Mouse (Mus musculus) macrophage (primary cell): ENCODE data around the gene Rhbdl1. TPM values are rescaled to one million over a fixed set of nuclear protein-coding genes. Genes with fewer than 3 reads are reported as not detected.
"Not testable (repeated sequence)": the region's sequence is repeated elsewhere in the genome, so short reads cannot be mapped to it uniquely, and the experiment has no call there.

Experiments
- H3K27ac ChIP-seq: fragments of 350-480 bp; formaldehyde crosslinking; 2 replicates; pipeline ENCODE4 v1.9.0; 2021
- H3K36me3 ChIP-seq: fragments of 350-480 bp; formaldehyde crosslinking; 2 replicates; pipeline ENCODE4 v1.9.0; 2021; ENCODE audit errors: inconsistent target
- H3K4me3 ChIP-seq: fragments of 350-480 bp; formaldehyde crosslinking; 2 replicates; pipeline ENCODE4 v1.9.0; 2021; ENCODE audit errors: inconsistent target
- H3K79me2 ChIP-seq: fragments of 350-480 bp; formaldehyde crosslinking; 2 replicates; pipeline ENCODE4 v1.9.0; 2021; ENCODE audit errors: inconsistent target
- whole genome bisulfite sequencing: methylation state at CpG from one replicate; pipeline ENCODE4 v1.1.7; 2026; ENCODE audit warnings: inconsistent platforms; ENCODE audit not compliant: missing documents; 5-methylcytosine and 5-hydroxymethylcytosine counted together
- polyA plus RNA-seq: library from polyadenylated mRNA; stranded (reverse); fragments of 250-400 nt; gene quantifications from 3 replicates; pipeline ENCODE4 v1.2.4, GENCODE M21; 2018; ENCODE audit warnings: inconsistent platforms

Gene Rhbdl1
- polyA plus RNA-seq, 1 experiment from 2014 or later = 0.16 TPM

DNA sequence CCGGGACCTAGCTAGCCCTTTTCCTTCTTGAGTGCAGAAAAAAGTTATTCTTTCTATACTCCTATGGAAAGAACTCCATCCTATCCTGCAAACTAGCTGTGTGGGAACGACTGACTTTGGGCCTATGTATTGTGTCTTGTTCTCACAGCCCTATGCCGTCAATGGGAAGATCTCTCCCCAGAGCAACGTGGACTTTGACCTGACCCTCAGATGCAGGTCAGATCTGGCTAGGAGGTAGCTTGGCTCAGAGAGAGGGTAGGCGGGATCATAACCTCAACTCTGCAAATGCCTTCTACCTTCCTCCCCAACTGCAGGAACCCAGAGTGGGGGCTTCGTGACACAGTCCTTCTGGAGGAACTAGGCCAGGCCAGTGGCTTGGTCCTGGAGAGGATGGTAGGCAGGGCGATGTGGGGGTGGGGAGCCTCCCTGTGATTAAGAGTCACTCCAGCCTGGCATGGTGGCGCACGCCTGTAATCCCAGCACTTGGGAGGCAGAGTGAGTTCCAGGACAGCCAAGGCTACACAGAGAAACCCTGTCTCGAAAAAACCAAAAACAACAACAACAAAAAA, 39.3 kb upstream of the Rhbdl1 start:
- Histone ChIP-seq H3K27ac (no peak overlapping the region), H3K4me3 (no peak overlapping the region), H3K36me3 (no peaks in the 10 kb centered on the region), H3K79me2 (no peaks in the 10 kb centered on the region)
- 87% methylated on average over 10 of the region's 10 CpGs for WGBS

DNA sequence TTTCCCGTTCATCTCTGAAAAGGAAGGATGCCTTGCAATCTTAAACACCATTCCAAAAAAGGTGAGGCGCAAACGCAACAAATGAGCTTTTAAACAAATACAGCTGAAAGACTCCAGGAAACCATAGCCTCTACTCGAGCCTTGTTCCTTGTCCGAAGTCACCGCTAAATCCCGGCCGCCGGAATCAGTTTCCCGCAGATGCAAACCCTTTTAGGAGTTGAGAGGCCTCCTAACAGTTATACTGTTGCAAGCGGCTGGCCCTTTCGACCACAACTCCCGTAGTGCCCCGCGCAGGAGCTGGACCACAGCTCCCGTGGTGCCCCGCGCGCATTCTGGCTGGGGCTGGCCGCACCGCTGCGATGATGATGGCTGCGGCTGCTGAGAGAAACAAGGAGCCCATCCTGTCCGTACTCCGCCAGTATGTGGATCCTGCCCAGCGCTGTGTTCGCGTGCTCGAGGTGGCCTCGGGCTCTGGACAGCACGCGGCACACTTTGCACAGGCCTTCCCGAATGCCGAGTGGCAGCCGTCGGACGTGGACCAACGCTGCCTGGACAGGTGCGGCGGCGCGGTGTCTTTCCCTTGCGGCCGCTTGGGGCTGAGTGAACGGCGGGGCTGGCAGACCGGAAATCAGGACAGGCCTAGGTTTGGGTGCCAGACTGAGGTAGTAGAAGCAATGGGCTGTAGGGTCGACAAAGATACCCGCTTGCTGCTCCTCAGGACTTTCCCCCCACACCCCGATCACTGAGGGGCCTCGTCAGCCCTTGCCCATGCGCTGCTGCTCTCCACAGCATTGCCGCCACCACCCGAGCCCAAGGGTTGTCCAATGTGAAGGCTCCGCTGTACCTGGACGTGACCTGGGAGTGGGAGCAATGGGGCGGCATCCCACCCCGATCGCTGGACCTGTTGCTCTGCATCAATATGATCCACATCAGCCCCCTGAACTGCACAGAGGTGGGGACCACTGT, 38.4 kb upstream of the Rhbdl1 start:
- Histone ChIP-seq H3K36me3 (no peaks in the 10 kb centered on the region), H3K4me3 (peak overlapping the region; percentile 46), H3K79me2 (no peaks in the 10 kb centered on the region), H3K27ac (peak overlapping the region; percentile 31; the same call in 1 of the 2 replicates)
- 2% methylated on average over 59 of the region's 59 CpGs for WGBS

DNA sequence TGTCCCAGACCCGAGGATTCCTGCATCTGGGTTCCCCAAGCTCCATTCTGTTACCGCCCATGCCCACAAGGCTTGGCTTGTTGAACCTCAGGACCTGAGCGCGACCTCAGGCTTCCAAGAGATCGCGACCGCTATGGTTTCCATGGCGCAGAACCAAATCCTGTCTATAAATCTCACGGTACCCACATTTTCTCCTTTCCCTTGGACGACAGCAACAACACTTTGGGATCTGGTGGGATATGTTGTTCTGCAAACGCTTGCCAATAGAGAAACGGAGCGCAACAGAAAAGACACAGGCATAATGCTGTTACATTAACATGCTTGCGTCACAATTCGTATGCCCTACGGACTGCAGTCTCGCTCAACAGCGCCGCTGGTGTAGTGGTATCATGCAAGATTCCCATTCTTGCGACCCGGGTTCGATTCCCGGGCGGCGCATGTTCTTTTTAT, 37.7 kb upstream of the Rhbdl1 start, which contains the start of gene Mettl26:
Gene Mettl26, plus strand, starts transcription at position 354 of the 450 bp plus-strand sequence.
- H3K36me3 ChIP-seq = no peaks in the 10 kb centered on the region
- no peaks in the 10 kb centered on the region for H3K79me2 ChIP-seq
- under 1% methylated on average over 25 of the region's 25 CpGs for WGBS

DNA sequence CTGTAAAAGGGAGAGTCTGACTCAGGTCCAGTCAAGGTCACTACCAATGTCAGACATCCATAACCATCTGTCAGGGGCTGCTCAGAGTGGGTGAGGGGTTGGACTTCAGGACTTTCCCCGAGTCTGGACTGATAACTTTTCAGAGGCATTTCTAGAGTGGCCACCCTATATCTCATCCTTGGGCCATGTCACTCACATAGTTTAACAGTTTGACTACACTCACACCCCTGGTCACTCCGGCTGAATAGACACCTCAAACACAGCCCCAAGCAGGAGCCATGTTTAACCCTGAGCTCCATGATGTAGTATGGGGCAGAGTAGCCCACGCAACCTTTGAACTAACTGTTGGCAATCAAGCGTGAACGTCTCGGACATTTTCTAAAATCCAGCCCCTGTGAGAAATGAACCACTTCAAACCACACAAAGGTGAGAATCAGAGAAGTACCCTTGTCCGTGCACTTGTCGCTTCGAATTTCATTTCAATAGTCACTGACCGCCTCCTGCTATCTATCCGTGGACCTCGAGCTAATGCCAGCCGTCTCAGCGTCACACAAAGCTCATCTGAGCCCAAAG, 37.1 kb upstream of the Rhbdl1 start:
- Histone ChIP-seq H3K79me2 (no peaks in the 10 kb centered on the region), H3K4me3 (peak overlapping the region; percentile 46), H3K36me3 (no peaks in the 10 kb centered on the region), H3K27ac (peak overlapping the region; percentile 31)
- WGBS = 16% methylated on average over 14 of the region's 14 CpGs

More for the DNA sequence above, 37.7 kb upstream of the Rhbdl1 start, which contains the start of gene Mettl26:
- Histone ChIP-seq H3K27ac (peak within 1 kb of the TSS; percentile 31), H3K4me3 (peak within 1 kb of the TSS; percentile 46)

DNA sequence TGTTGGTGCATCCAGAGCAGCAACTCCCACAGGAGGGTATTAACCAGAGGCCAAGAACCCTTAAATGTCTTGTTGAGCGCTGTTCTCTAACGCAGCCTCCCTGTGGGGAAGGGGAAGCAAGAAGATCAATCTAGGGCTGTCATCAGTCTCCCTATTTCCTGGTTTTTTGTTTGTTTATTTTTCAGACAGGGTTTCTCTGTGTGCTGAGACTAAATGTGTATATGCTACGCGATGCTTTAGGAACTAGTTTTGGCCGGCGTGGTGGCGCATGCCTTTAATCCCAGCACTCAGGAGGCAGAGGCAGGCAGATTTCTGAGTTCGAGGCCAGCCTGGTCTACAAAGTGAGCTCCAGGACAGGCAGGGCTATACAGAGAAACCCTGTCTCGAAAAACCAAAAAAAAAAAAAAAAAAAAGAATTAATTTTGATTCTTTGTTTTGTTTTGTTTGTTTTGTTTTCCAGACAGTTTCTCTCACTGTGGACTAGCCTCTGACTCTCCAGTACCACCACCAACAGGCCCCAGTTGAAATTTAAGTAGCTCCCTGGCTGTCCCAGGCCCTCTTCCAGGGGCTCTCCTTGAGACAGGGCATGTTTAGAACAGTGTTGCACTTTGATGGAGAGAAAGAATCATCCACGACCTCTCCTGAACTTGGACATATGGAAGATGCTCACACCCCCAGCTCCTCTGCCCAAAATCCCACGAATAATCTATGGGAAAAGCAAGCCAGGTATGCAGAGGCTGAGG, 36.5 kb upstream of the Rhbdl1 start:
- 87% methylated on average over 8 of the region's 11 CpGs for WGBS
- Histone ChIP-seq H3K36me3 (no peaks in the 10 kb centered on the region), H3K4me3 (no peak overlapping the region), H3K79me2 (no peaks in the 10 kb centered on the region), H3K27ac (no peak overlapping the region)

DNA sequence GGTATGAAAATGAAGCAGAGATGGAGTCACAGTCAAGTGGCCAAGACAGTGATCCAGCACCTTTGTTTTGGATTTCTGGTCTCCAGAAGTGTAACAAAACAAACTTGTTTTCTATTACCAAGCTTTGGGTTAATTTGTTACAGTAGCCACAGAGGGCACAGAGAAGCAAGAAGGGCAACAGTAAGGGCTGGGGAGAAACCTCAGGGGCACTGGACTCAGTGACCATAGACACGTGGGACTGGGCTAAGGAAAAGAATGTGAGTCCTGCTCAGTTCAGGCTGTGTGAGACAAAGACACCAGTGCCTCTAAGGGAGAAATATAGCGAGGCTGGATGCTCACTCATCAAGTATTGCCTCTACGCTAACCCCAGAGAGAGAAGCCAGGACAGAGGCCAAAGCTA, 35.6 kb upstream of the Rhbdl1 start:
- no peak overlapping the region for H3K4me3 ChIP-seq
- 89% methylated on average over 3 of the region's 3 CpGs for WGBS
- no peaks in the 10 kb centered on the region for H3K79me2 ChIP-seq
- H3K27ac ChIP-seq = no peak overlapping the region
- no peaks in the 10 kb centered on the region for H3K36me3 ChIP-seq

DNA sequence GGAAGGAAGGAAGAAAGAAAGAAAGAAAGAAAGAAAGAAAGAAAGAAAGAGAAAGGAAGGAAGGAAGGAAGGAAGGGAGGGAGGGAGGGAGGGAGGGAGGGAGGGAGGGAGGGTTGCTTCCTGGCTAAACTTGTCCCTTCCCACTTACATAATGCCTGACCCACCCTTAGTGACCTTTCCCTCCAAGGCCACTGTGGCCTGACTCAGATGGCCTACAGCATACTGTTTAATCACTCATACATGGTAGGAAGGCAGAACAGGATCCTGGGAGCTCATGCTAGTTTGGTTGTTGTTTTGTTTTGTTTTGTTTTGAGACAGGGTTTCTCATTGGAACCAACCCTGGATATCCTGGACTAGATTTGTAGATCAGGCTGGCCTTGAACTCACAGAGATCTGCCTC, 34.5 kb upstream of the Rhbdl1 start:
- H3K36me3 ChIP-seq, H3K79me2 ChIP-seq, H3K27ac ChIP-seq, H3K4me3 ChIP-seq: not testable (repeated sequence)

DNA sequence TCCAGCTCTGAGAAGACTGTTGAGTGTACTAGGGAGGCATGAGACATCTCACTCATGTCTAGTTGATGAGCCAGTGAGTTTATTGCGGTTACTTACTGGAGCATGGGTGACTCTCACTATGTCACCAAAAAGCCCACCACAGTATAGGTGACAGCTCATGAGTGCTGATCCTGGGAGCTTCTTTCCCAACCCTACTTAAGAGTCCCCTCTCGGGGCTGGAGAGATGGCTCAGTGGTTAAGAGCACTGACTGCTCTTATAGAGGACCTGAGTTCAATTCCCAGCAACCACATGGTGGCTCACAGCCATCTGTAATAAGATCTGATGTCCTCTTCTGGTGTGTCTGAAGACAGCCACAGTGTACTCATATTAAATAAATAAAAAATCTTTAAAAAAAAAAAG, 32.9 kb upstream of the Rhbdl1 start:
- Histone ChIP-seq H3K4me3 (no peak overlapping the region), H3K36me3 (no peaks in the 10 kb centered on the region), H3K79me2 (no peaks in the 10 kb centered on the region; the same call in 1 of the 2 replicates), H3K27ac (no peak overlapping the region)
- WGBS = 100% methylated on average over 2 of the region's 2 CpGs

DNA sequence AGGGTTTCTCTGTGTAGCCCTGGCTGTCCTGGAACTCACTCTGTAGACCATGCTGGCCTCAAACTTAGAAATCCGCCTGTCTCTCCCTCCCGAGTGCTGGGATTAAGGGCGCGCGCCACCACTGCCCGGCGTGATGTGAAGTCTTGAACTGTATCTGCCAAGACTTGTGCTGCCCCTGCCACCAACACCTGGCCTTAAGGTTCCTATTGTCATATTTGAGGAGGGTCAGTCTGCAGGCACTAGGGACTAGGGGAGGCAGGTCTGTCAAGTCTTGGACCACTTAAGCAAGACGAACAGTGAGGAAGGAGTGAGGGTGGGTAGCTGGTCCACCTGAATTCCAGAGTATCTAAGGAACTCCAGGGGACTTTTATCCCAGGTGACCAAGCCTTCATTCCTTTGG, 32.4 kb upstream of the Rhbdl1 start:
- 99% methylated on average over 8 of the region's 8 CpGs for WGBS
- no peaks in the 10 kb centered on the region; the same call in 1 of the 2 replicates for H3K79me2 ChIP-seq
- H3K27ac ChIP-seq = no peak overlapping the region
- H3K4me3 ChIP-seq = no peak overlapping the region
- H3K36me3 ChIP-seq = no peaks in the 10 kb centered on the region

DNA sequence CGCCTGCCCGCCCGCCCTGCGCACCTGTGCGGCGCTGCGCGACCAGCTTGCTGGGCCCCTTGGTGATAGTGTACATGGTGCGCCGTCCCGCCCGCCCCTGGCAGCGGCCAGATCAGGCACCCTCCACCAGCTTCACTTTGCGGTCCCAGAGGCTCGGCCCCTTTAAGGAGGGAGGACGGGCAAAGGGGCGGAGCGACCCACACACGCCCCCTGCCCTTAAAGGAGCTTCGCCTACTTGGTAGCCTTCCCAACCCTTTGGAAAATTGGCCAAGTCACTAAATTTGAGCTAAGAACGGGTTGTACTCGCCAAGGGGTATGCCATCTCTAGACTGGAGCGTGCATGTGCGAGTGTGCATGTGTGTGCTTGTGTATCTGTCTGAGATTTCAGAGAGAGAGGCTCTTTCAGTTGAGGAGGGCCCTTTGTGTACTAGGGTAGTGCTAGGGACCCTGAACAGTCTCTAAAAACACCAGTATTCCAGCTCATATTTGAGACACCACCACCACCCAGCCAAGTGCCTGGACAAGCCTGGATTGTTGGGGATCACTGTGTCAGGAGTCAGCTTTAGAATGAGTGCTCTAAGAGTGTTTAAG, 31.6 kb upstream of the Rhbdl1 start, which contains the start of gene Mcrip2:
Gene Mcrip2, minus strand, starts transcription at position 164 of the 591 bp plus-strand sequence.
- H3K36me3 ChIP-seq = no peaks in the 10 kb centered on the region

DNA sequence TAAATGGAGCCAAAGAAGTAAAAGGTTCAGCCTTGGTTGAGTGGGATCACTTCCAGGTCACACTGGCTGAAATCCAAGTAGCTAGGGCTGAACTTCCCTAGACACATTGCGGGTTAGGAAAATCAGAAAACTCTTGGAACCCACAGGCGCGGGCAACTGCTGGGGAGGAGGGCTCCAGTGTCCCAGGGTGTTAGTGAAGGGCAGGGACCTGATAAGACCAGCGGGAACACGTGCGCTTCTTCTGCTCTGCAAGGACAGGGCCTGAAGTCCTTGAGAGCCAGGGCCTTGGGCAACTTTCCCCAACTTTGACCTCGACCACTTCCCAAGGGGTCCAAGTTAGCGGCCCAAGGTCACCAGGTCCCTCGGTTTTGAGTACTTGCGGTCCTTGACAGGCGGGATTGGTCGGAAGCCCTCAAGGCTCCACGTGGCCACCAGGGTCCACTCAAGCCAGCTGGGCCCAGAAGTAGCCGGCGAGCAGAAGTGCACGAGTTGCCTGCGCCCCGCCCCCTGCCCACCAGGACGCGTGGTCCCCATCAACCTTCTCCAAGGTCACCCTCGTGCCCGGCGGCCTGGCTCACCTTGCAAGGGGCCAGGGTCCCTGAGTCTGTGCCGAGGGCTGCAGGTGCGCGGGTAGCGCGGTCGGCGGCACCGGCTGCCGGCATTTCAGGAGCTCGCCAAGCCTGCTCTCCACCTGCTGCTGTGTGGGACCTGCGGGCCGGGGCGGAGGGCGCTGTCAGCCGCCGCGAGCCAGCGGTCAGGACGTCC, 30.9 kb upstream of the Rhbdl1 start:
- Histone ChIP-seq H3K4me3 (peak overlapping the region; percentile 40), H3K27ac (0 out of 2 replicates have a peak overlapping the region, but pooled peaks have one; percentile 19), H3K36me3 (no peaks in the 10 kb centered on the region), H3K79me2 (no peaks in the 10 kb centered on the region; the same call in 1 of the 2 replicates)
- under 1% methylated on average over 41 of the region's 42 CpGs for WGBS

More for the DNA sequence above, 31.6 kb upstream of the Rhbdl1 start, which contains the start of gene Mcrip2:
- no peaks in the 10 kb centered on the region; the same call in 1 of the 2 replicates for H3K79me2 ChIP-seq
- peak within 1 kb of the TSS; percentile 40 for H3K4me3 ChIP-seq
- 2% methylated on average over 24 of the region's 24 CpGs for WGBS
- 0 out of 2 replicates have a peak within 1 kb of the TSS, but pooled peaks have one; percentile 19 for H3K27ac ChIP-seq

DNA sequence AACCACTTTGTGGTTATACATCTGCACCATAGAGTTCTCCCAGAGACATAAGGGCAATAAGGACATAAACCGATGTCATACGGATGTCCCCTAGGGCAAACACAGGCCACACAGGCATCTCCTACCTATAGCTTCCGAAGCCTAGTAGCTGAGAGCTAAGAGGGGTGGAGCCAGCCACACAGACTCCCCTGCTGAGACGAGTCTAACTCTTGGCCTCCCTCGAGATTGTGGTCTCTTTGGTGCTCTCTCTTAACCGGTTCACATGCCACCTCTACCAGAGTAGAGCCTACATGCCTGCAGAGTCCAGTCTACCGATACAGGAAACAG, 30.4 kb upstream of the Rhbdl1 start:
- H3K79me2 ChIP-seq = no peaks in the 10 kb centered on the region; the same call in 1 of the 2 replicates
- 12% methylated on average over 7 of the region's 7 CpGs for WGBS
- H3K27ac ChIP-seq = no peak overlapping the region
- H3K36me3 ChIP-seq = no peaks in the 10 kb centered on the region
- peak overlapping the region; percentile 40 for H3K4me3 ChIP-seq

DNA sequence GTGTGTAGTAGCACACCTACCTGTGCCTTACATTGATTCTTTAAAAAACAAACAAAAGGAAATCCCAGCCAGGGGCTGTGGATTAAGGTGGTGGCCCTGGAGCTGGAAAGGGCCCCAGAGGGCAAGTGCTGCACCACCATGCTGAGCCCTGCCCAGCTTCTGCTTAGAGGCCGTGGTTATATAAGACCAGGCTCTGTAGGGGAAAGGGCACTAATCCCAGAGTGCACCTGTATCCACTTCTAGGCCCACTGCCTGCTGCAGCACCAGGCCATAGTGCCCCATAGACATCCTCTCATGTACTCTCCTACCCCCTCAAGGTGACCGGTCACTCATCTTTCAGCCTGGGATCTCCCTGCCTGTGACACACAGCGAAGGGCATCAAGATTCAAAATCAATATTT, 29.1 kb upstream of the Rhbdl1 start:
- Histone ChIP-seq H3K4me3 (no peak overlapping the region), H3K36me3 (no peaks in the 10 kb centered on the region), H3K79me2 (no peaks in the 10 kb centered on the region; the same call in 1 of the 2 replicates), H3K27ac (no peak overlapping the region)
- 94% methylated on average over 3 of the region's 3 CpGs for WGBS
